Mouse (Mus musculus) v-Abl transformed pro-B cells (cell line): Measurements from ENCODE around the gene Txndc8.

Experiments
- in situ Hi-C, 2 experiments: fragments of 400-800 bp; cut with MboI; formaldehyde crosslinking; loops; one replicate each; pipeline ENCODE4 v1.15.1; 2025; ENCODE audit not compliant: unreplicated experiment in 2 of 2

Txndc8 gene

GRCm38 (mm10) chr4:58009024-58009423 is at the start of gene Txndc8:
Txndc8 (minus strand) TSS chr4:58009124.
- in situ Hi-C loops = no loop called here

GRCm38 (mm10) chr4:58055653-58056052 is 46.7 kb upstream of the Txndc8 start:
- in situ Hi-C loops = no loop called here

DNA sequence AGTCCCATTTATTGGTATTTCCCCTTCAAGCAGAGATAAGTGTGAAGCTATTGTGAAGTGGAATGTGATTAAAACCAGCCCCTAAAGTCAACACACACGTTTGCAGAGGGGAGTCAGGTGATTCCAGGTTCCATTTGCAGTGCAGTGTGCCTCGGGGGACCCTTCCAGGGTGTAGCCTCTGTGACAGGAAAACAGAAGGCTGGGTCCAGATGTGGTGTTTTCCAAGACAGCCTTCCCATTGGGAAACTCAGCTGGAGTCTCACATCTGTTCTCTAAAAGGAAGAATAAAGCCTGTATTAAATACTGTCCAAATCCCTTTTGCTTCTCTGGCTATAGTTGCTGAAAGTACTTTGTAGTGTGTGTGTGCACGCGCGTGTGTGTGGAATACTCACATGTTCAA is 45.5 kb upstream of the Txndc8 start:
- in situ Hi-C loops = no loop called here

- in situ Hi-C loops = no loop called here
Measured at GRCm38 (mm10) chr4:58050746-58051145, 41.8 kb upstream of the Txndc8 start.

DNA sequence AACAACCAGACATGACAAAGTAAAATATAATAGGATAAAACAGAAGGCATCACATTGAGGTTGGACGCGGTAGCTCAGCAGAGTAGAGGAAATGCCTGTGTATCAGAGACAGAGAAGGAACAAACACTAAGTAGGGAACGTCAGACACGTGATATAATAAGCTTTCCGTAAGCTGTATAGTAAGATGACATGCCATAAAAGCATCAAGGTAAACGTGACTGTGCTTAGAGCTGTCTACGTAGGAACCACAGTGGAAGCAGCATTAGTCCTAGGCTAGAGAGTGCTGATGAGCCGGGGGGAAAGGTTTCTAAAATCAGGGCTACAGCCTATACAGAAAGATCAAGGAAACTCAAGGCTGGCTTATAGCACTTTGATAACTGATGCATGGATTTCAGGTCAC is 41.4 kb upstream of the Txndc8 start:
- in situ Hi-C loops = no loop called here

DNA sequence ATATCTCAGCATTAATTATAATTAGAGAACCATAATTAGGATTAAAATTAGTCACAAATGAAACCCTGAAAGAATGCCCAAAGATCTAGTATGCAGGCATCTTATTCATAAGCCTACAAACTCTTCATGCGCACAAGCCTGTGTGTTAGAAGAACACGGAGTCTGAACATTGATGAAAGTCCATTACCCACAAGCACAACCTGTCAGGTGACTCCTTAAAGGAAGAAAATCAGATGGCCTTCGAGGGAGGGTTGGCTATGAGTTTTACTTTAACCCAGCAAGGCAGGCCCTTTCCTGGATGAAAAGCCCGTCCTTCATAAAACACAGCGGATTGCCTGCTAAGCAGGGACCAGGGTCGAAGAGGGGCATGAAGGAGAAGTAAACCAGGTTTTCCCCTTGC is 35.9 kb upstream of the Txndc8 start:
- in situ Hi-C loops = no loop called here

GRCm38 (mm10) chr4:58044356-58044755 is 35.4 kb upstream of the Txndc8 start:
- in situ Hi-C loops = no loop called here

- in situ Hi-C loops = no loop called here
Measured at GRCm38 (mm10) chr4:58040093-58040492, 31.2 kb upstream of the Txndc8 start.

GRCm38 (mm10) chr4:58037096-58037705 is 28.3 kb upstream of the Txndc8 start:
- in situ Hi-C loops = no loop called here

DNA sequence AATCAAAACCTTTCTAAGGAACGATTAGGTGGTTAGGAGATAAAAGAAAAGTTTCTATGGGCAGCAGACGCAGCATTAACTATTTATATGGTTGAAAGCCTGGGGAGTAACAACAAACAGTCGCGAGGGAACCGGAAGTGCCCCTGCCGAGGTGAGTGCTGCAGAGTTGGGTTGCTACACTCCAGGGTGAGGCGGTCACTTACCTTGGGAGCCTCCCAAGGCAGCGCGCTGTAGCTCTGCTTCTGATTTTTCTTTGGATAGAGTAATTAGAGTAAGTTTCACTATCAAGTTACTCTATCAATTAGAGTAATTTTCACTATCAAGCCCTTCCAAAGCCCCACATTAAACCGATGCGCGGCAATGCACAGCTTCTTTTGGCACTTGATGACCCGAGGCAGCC is 25.7 kb upstream of the Txndc8 start:
- in situ Hi-C loops = no loop called here

- in situ Hi-C loops = no loop called here
Measured at GRCm38 (mm10) chr4:58032714-58033113, 23.8 kb upstream of the Txndc8 start.

- in situ Hi-C loops = no loop called here
Measured at GRCm38 (mm10) chr4:58003501-58003900, 5.4 kb downstream of the Txndc8 start.

DNA sequence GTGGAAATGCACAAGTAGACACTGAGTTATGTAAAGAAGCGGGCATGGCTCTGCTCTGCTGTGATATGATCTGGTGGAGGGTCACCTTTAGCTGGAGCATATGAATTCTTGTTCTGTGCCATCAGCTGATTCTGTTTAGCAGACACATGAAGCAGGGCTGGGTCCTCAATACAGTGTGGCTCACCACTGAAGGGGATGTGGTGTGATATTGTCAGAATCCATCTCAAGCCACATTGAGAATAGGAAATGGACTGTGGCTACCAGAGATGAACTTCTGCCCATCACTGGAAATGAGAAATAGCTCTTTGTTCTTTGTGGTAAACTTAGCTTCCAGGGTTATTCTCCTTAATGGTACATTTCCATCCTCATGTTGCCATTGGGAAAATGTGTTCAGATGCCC is 17.5 kb downstream of the Txndc8 start:
- in situ Hi-C loops = no loop called here

- in situ Hi-C loops = no loop called here
Measured at GRCm38 (mm10) chr4:57974400-57975117, 34.4 kb downstream of the Txndc8 start.

DNA sequence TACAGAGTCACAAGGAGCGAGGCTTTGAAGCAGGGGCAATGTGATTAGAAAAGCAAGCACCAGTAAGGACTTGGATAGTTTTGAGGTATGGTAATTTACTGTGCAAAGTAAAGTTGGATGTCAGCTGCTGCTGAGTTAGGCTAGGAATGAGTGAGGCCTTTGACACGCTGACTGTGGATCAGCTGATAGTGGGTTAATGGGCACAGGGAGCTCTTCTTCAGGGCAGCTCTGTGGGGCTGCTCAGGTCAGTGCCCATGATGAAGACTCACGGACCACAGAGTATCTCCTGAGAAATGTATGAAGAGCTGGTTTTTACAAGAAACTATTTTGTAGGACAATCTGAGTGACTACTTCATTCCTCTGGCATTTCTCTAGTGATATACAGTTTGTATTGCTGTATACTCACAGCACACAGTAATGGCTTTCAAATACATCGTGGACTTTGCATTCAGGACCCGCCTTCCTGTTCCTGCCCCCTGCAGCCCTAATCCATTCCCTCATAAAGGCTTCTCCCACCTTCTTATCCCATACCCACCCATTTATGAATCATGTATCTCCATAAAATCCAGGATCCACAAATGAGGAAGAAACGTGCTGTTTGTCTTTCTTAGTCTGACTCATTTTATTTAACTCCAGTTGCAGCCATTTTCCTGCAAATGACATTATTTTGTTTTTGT is 35.2 kb downstream of the Txndc8 start:
- in situ Hi-C loops = no loop called here

DNA sequence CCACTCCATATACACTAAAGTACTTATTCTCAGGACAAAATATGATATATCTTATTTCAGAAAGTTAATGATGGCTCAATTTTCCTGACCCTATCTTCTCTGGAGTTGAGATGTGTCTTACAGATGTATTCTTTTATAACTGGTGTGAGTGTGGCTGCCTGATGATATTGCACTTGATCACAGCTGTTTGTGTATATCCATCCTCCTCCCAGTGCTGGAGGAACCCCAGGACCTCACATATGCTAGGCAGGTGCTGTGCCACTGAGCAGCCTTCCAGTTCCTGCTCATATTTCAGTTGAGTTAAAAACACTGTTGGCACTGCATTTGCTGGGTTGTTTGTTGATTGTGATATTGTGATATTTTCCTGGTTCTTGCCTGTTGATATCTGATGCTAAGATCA is 38.6 kb downstream of the Txndc8 start:
- in situ Hi-C loops = no loop called here

DNA sequence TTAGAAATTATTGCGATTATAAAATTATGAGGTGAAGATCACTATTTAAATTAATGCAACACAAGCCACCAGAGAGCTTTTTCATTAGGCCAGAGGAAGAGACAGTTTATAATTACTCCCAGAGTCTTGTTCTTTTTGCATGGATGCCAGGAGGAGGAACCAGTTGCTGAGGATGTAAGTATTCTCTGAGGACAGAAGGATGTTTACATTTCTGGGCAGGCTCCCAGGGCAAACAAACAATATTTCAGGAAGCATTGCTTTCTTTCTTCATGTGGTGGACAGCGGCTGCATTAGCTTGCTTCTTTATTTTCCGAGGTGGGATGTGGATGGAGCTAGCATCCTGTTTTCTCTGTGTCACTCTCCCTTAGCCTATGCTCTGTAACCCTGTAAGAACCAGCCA is 41.7 kb downstream of the Txndc8 start:
- in situ Hi-C loops = no loop called here

DNA sequence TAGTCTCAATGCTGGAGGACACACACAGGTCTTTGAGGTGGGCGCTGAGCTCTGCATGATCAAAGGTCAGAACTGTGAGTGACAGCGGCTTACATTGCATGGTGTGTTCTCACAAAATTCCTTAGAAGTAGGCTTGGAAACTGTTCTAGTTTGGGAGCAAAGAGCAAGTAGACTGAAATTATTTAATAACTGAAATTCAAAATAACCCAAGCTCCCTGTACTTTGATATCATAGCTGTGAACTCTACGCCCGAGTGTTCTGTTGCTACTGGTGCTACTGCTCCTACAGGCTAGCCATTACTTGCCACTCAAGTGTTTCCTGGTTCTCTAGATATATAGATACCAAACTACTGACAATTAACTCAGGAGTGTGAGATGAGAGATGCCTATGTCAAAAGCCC is 43.4 kb downstream of the Txndc8 start:
- in situ Hi-C loops = no loop called here

DNA sequence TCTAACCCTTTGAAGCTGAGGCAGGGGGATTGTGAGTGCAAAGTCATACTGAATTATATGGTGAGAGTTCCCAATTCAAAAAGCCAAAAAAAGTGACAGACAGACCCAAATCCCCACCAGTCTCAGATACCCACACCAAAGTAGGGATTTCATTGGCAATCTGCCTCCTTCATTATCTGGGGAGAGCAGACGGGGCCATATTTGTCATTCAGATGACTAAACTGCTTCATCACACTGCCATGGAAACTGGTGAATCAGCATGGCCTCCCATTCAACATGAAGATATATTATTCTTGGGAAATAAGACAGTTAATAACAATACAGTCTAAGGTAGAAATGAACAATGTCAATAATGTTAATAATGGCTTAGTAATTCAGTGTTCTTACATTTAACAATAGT is 44.8 kb downstream of the Txndc8 start:
- in situ Hi-C loops = no loop called here

DNA sequence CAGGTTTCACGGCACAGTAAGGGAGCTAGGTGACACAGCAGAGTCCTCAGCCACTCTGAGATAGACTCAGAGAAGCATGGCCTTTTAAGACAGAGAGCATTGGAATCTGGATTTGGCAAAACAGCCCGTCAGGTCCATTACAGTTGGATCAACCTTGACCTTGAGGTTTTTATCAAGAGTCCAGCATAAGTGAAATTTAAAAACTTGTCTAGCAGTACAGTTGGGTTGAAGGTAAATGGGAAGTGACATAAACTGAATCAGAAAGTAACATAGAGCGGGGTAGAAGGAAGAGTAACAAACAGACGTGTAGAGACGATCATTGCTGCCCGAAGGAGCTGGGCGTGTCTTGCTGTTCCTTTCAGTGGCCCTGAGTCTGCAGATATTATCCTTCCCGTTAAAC is 49.9 kb downstream of the Txndc8 start:
- in situ Hi-C loops = no loop called here

- in situ Hi-C loops = no loop called here
Measured at GRCm38 (mm10) chr4:57958098-57958497, 50.8 kb downstream of the Txndc8 start.
